In genomic region chr8:105481013-105481412, GRCm38 (mm10) we compare ENCODE assay signal across 10 mouse cellular contexts. TPM values are rescaled to one million over a fixed set of nuclear protein-coding genes. Genes with fewer than 3 reads are reported as not detected.
DNase-seq lines count a peak whose midpoint lies in the region; ATAC-seq and TF ChIP-seq lines count a peak whose summit lies in the region.
"Had no signal": no experiment of that assay in that cellular context is flagged by ENCODE, and none has a peak within 500 bp of the region (broad histone marks: within the 10 kb centered on the region; RNA-seq: fewer than 3 reads in every experiment).

No protein-coding gene starts in this region.

- TF ChIP-seq CTCF in E14TG2a.4 (conservative IDR thresholded peaks at IDR 0.05; ENCODE audit: low read length), result no peak
- no peak for TF ChIP-seq CTCF in embryonic fibroblast, embryonic 13.5 days (IDR thresholded peaks at IDR 0.05; ENCODE audit: borderline replicate concordance, insufficient read depth, low read length)

- peaks cover 46% of the 10 kb centered on the region for H3K4me1 ChIP-seq in hindbrain, embryonic 10.5 days (replicated peaks)
- H3K4me1 ChIP-seq in hindbrain, embryonic 12.5 days, result peaks cover 22% of the 10 kb centered on the region
- peaks cover 85% of the 10 kb centered on the region for H3K4me1 ChIP-seq in E14TG2a.4 (replicated peaks; ENCODE audit: low read depth, low read length)
- peaks cover 30% of the 10 kb centered on the region for H3K4me1 ChIP-seq in embryonic fibroblast, embryonic 13.5 days (ENCODE audit: control insufficient read depth, insufficient read depth, low read length)
- peaks cover 4% of the 10 kb centered on the region; the same call in 1 of the 2 replicates for H3K4me1 ChIP-seq in intestine, embryonic 15.5 days (replicated peaks)

- TF ChIP-seq POLR2A in embryonic fibroblast, embryonic 13.5 days (IDR thresholded peaks at IDR 0.05; ENCODE audit: low read depth, low read length), result no peak

- H3K36me3 ChIP-seq in hindbrain, embryonic 10.5 days, result peaks cover 12% of the 10 kb centered on the region
- H3K36me3 ChIP-seq in hindbrain, embryonic 12.5 days, result peaks cover 3% of the 10 kb centered on the region; the same call in 1 of the 2 replicates
- 0 out of 2 replicates have a peak, but pooled peaks cover 2% of the 10 kb centered on the region for H3K36me3 ChIP-seq in E14TG2a.4 (ENCODE audit: insufficient read depth, low read length)
- H3K36me3 ChIP-seq in intestine, embryonic 15.5 days, result no peaks in the 10 kb centered on the region
- H3K36me3 ChIP-seq: liver, embryonic 12.5 days had no signal

- H3K4me2 ChIP-seq in hindbrain, embryonic 12.5 days (replicated peaks), result no peak overlapping the region
- H3K4me2 ChIP-seq in intestine, embryonic 15.5 days (replicated peaks), result no peak overlapping the region
- H3K4me2 ChIP-seq: liver, embryonic 12.5 days; midbrain, embryonic 13.5 days had no signal

- no peak for DNase-seq in hindbrain, embryonic 10.5 days (ENCODE audit: low spot score)
- DNase-seq in ES-CJ7 (ENCODE audit: low read depth, low spot score), result peak; percentile 93
- DNase-seq in cerebellum, adult 9-11 months, result no peak
- DNase-seq in spleen, postnatal 36 days (ENCODE audit: low spot score in 2 of 2), result no peak

- H3K4me3 ChIP-seq in hindbrain, embryonic 10.5 days, result no peak overlapping the region
- H3K4me3 ChIP-seq in hindbrain, embryonic 12.5 days, result no peak overlapping the region
- peak overlapping the region; percentile 49; the same call in 1 of the 2 replicates for H3K4me3 ChIP-seq in E14TG2a.4 (replicated peaks; ENCODE audit: low read length)
- no peak overlapping the region for H3K4me3 ChIP-seq in embryonic fibroblast, embryonic 13.5 days (ENCODE audit: insufficient read depth, low read length)
- H3K4me3 ChIP-seq in intestine, embryonic 15.5 days (replicated peaks), result no peak overlapping the region
- H3K4me3 ChIP-seq: liver, embryonic 12.5 days; midbrain, embryonic 13.5 days had no signal

- 28% methylated on average over 2 of the region's 2 CpGs for WGBS in hindbrain, embryonic 10.5 days
- WGBS in hindbrain, embryonic 12.5 days, result 32% methylated on average over 2 of the region's 2 CpGs
- WGBS in intestine, embryonic 15.5 days, result 49% methylated on average over 2 of the region's 2 CpGs

- H3K9me3 ChIP-seq in hindbrain, embryonic 10.5 days, result no peaks in the 10 kb centered on the region
- H3K9me3 ChIP-seq in hindbrain, embryonic 12.5 days (replicated peaks), result no peaks in the 10 kb centered on the region
- H3K9me3 ChIP-seq in E14TG2a.4 (ENCODE audit: low read length), result no peaks in the 10 kb centered on the region
- no peaks in the 10 kb centered on the region for H3K9me3 ChIP-seq in intestine, embryonic 15.5 days
- H3K9me3 ChIP-seq: liver, embryonic 12.5 days; midbrain, embryonic 13.5 days had no signal

- H3K9ac ChIP-seq in hindbrain, embryonic 12.5 days, result no peak overlapping the region
- H3K9ac ChIP-seq in intestine, embryonic 15.5 days, result no peak overlapping the region
- H3K9ac ChIP-seq: liver, embryonic 12.5 days; midbrain, embryonic 13.5 days had no signal

- H3K27me3 ChIP-seq in hindbrain, embryonic 10.5 days (ENCODE audit: insufficient read depth, poor library complexity, severe bottlenecking), result peaks cover 8% of the 10 kb centered on the region
- 0 out of 2 replicates have a peak, but pooled peaks cover under 1% of the 10 kb centered on the region for H3K27me3 ChIP-seq in hindbrain, embryonic 12.5 days
- peaks cover 13% of the 10 kb centered on the region for H3K27me3 ChIP-seq in E14TG2a.4 (ENCODE audit: insufficient read depth, low read length)
- H3K27me3 ChIP-seq in intestine, embryonic 15.5 days (replicated peaks), result no peaks in the 10 kb centered on the region

- peak overlapping the region; percentile 70 for H3K27ac ChIP-seq in hindbrain, embryonic 10.5 days
- H3K27ac ChIP-seq in hindbrain, embryonic 12.5 days, result no peak overlapping the region
- H3K27ac ChIP-seq in embryonic fibroblast, embryonic 13.5 days (ENCODE audit: insufficient read depth, low read length), result peak overlapping the region; percentile 74
- H3K27ac ChIP-seq in intestine, embryonic 15.5 days, result no peak overlapping the region
- H3K27ac ChIP-seq: liver, embryonic 12.5 days; midbrain, embryonic 13.5 days had no signal

- no peak for ATAC-seq in hindbrain, embryonic 12.5 days (ENCODE audit: low FRiP score)
- no peak for ATAC-seq in intestine, embryonic 15.5 days
- ATAC-seq: liver, embryonic 12.5 days; midbrain, embryonic 13.5 days had no signal

RNA-seq across cellular contexts. Expression of gene Tppp3, which starts 9.7 kb away (rescaled TPM):
- 131 and 243 TPM in 2 replicates for polyA plus RNA-seq in hindbrain, embryonic 10.5 days (2016; fragmentation: Nextera tagmentation; extraction: Ambion mirVana)
- 162 and 186 TPM in 2 replicates for polyA plus RNA-seq in hindbrain, embryonic 12.5 days (2016; fragmentation: Nextera tagmentation; extraction: Ambion mirVana)
- 8.5 and 10.0 TPM in 2 replicates for polyA plus RNA-seq in embryonic fibroblast, embryonic 13.5 days (2011; ENCODE audit: insufficient read length, low read depth, missing spikeins)
- 38.1 and 39.3 TPM in 2 replicates for polyA plus RNA-seq in intestine, embryonic 15.5 days (2015; fragmentation: Nextera tagmentation; extraction: Ambion mirVana)

RNA-seq across cellular contexts. Expression of gene Zdhhc1, which starts 15.7 kb away (rescaled TPM):
- polyA plus RNA-seq in hindbrain, embryonic 10.5 days (2016; fragmentation: Nextera tagmentation; extraction: Ambion mirVana), result 23.3 and 29.2 TPM in 2 replicates
- polyA plus RNA-seq in hindbrain, embryonic 12.5 days (2016; fragmentation: Nextera tagmentation; extraction: Ambion mirVana), result 35.8 and 36.1 TPM in 2 replicates
- polyA plus RNA-seq in embryonic fibroblast, embryonic 13.5 days (2011; ENCODE audit: insufficient read length, low read depth, missing spikeins), result 21.5 and 24.7 TPM in 2 replicates
- polyA plus RNA-seq in intestine, embryonic 15.5 days (2015; fragmentation: Nextera tagmentation; extraction: Ambion mirVana), result 20.1 and 22.6 TPM in 2 replicates

RNA-seq across cellular contexts. Expression of gene Hsd11b2, which starts 37.5 kb away (rescaled TPM):
- polyA plus RNA-seq in hindbrain, embryonic 10.5 days (2016; fragmentation: Nextera tagmentation; extraction: Ambion mirVana), result 24.1 and 36.7 TPM in 2 replicates
- polyA plus RNA-seq in hindbrain, embryonic 12.5 days (2016; fragmentation: Nextera tagmentation; extraction: Ambion mirVana), result 24.2 and 24.7 TPM in 2 replicates
- polyA plus RNA-seq in embryonic fibroblast, embryonic 13.5 days (2011; ENCODE audit: insufficient read length, low read depth, missing spikeins), result 0.28 and 0.35 TPM in 2 replicates
- 2.7 and 3.0 TPM in 2 replicates for polyA plus RNA-seq in intestine, embryonic 15.5 days (2015; fragmentation: Nextera tagmentation; extraction: Ambion mirVana)

Comparison
In these comparisons a context has a peak if more than half of its experiments do, and no peak if none do; other contexts are left out.
1. H3K27ac ChIP-seq: peak in hindbrain, embryonic 10.5 days (single experiment) and embryonic fibroblast, embryonic 13.5 days (single experiment); none in hindbrain, embryonic 12.5 days (single experiment) and intestine, embryonic 15.5 days (single experiment).